Mouse (Mus musculus): ENCODE results near the gene Kxd1. TPM values are rescaled to one million over a fixed set of nuclear protein-coding genes. Genes with fewer than 3 reads are reported as not detected.
"Not testable (repeated sequence)": the region's sequence is repeated elsewhere in the genome, so short reads cannot be mapped to it uniquely, and the experiment has no call there.

Gene Kxd1
- polyA plus RNA-seq, 1 experiment from 2014 or later = 47.1 TPM

- 0 out of 2 replicates have a peak overlapping the region, but pooled peaks have one; percentile 8 for H3K27ac ChIP-seq (replicated peaks)
- peaks cover 3% of the 10 kb centered on the region for H3K36me3 ChIP-seq (ENCODE audit: control insufficient read depth, insufficient read depth, low read length)
- no peak for TF ChIP-seq EP300 (optimal IDR thresholded peaks at IDR 0.05)
- TF ChIP-seq CTCF (IDR thresholded peaks at IDR 0.05; ENCODE audit: low read depth) = no peak
- no peaks in the 10 kb centered on the region for H3K27me3 ChIP-seq (ENCODE audit: control insufficient read depth, insufficient read depth, low read length)
- ATAC-seq (ENCODE audit: low FRiP score, low TSS enrichment) = no peak
- no peak overlapping the region for H3K4me3 ChIP-seq (ENCODE audit: low read depth, low read length)
- H3K9ac ChIP-seq (ENCODE audit: low read length) = no peak overlapping the region
- no peaks in the 10 kb centered on the region for H3K9me3 ChIP-seq (ENCODE audit: control insufficient read depth, low read length)
- DNase-seq (ENCODE audit: low spot score) = no peak
- no peaks in the 10 kb centered on the region for H3K4me1 ChIP-seq (replicated peaks; ENCODE audit: control insufficient read depth, insufficient read depth)
- WGBS = 46% methylated on average over 2 of the region's 2 CpGs
- H3K4me2 ChIP-seq (replicated peaks; ENCODE audit: low read depth) = no peak overlapping the region
These were observed 8.2 kb downstream of the Kxd1 start for GRCm38 (mm10) chr8:70519606-70520005.

GRCm38 (mm10) chr8:70519043-70519442 is 8.7 kb downstream of the Kxd1 start:
- Histone ChIP-seq H3K4me1 (replicated peaks; ENCODE audit: control insufficient read depth, insufficient read depth) (no peaks in the 10 kb centered on the region), H3K9me3 (ENCODE audit: control insufficient read depth, low read length) (no peaks in the 10 kb centered on the region), H3K4me2 (replicated peaks; ENCODE audit: low read depth) (no peak overlapping the region), H3K27me3 (ENCODE audit: control insufficient read depth, insufficient read depth, low read length) (no peaks in the 10 kb centered on the region), H3K27ac (replicated peaks) (0 out of 2 replicates have a peak overlapping the region, but pooled peaks have one; percentile 8), H3K36me3 (ENCODE audit: control insufficient read depth, insufficient read depth, low read length) (peaks cover 3% of the 10 kb centered on the region), H3K9ac (ENCODE audit: low read length) (no peak overlapping the region), H3K4me3 (ENCODE audit: low read depth, low read length) (no peak overlapping the region)
- DNase-seq (ENCODE audit: low spot score) = no peak
- TF ChIP-seq CTCF (IDR thresholded peaks at IDR 0.05; ENCODE audit: low read depth) = no peak
- no peak for TF ChIP-seq EP300 (optimal IDR thresholded peaks at IDR 0.05)
- ATAC-seq (ENCODE audit: low FRiP score, low TSS enrichment) = peak; percentile 33; the same call in 1 of the 2 replicates
- 73% methylated on average over 6 of the region's 6 CpGs for WGBS

- H3K27me3 ChIP-seq (ENCODE audit: control insufficient read depth, insufficient read depth, low read length) = no peaks in the 10 kb centered on the region
- no peak for DNase-seq (ENCODE audit: low spot score)
- H3K27ac ChIP-seq (replicated peaks) = no peak overlapping the region
- H3K4me2 ChIP-seq (replicated peaks; ENCODE audit: low read depth) = no peak overlapping the region
- H3K36me3 ChIP-seq (ENCODE audit: control insufficient read depth, insufficient read depth, low read length) = peaks cover 5% of the 10 kb centered on the region
- 84% methylated on average over 10 of the region's 10 CpGs for WGBS
- no peak for TF ChIP-seq EP300 (optimal IDR thresholded peaks at IDR 0.05)
- TF ChIP-seq CTCF (IDR thresholded peaks at IDR 0.05; ENCODE audit: low read depth) = no peak
- no peaks in the 10 kb centered on the region for H3K4me1 ChIP-seq (replicated peaks; ENCODE audit: control insufficient read depth, insufficient read depth)
- no peak overlapping the region for H3K9ac ChIP-seq (ENCODE audit: low read length)
- no peak overlapping the region for H3K4me3 ChIP-seq (ENCODE audit: low read depth, low read length)
- no peak for ATAC-seq (ENCODE audit: low FRiP score, low TSS enrichment)
- H3K9me3 ChIP-seq (ENCODE audit: control insufficient read depth, low read length) = no peaks in the 10 kb centered on the region
These were observed 9.7 kb downstream of the Kxd1 start for GRCm38 (mm10) chr8:70517940-70518643.

- TF ChIP-seq CTCF (IDR thresholded peaks at IDR 0.05; ENCODE audit: low read depth) (no peak), EP300 (optimal IDR thresholded peaks at IDR 0.05) (no peak)
- Histone ChIP-seq H3K4me3 (ENCODE audit: low read depth, low read length) (no peak overlapping the region), H3K27ac (replicated peaks) (no peak overlapping the region; the same call in 1 of the 2 replicates), H3K36me3 (ENCODE audit: control insufficient read depth, insufficient read depth, low read length) (peaks cover 12% of the 10 kb centered on the region), H3K9me3 (ENCODE audit: control insufficient read depth, low read length) (no peaks in the 10 kb centered on the region), H3K27me3 (ENCODE audit: control insufficient read depth, insufficient read depth, low read length) (no peaks in the 10 kb centered on the region), H3K9ac (ENCODE audit: low read length) (no peak overlapping the region), H3K4me2 (replicated peaks; ENCODE audit: low read depth) (no peak overlapping the region), H3K4me1 (replicated peaks; ENCODE audit: control insufficient read depth, insufficient read depth) (no peaks in the 10 kb centered on the region; the same call in 1 of the 2 replicates)
- DNase-seq (ENCODE audit: low spot score) (no peak), ATAC-seq (ENCODE audit: low FRiP score, low TSS enrichment) (no peak)
- WGBS = 47% methylated on average over 2 of the region's 2 CpGs
These were observed 14.3 kb downstream of the Kxd1 start for GRCm38 (mm10) chr8:70513441-70513840.

GRCm38 (mm10) chr8:70512253-70512903 is 15.4 kb downstream of the Kxd1 start:
- Histone ChIP-seq H3K36me3 (ENCODE audit: control insufficient read depth, insufficient read depth, low read length) (peaks cover 18% of the 10 kb centered on the region), H3K4me2 (replicated peaks; ENCODE audit: low read depth) (no peak overlapping the region), H3K4me1 (replicated peaks; ENCODE audit: control insufficient read depth, insufficient read depth) (no peaks in the 10 kb centered on the region; the same call in 1 of the 2 replicates), H3K27ac (replicated peaks) (no peak overlapping the region), H3K4me3 (ENCODE audit: low read depth, low read length) (no peak overlapping the region), H3K27me3 (ENCODE audit: control insufficient read depth, insufficient read depth, low read length) (no peaks in the 10 kb centered on the region), H3K9me3 (ENCODE audit: control insufficient read depth, low read length) (no peaks in the 10 kb centered on the region), H3K9ac (ENCODE audit: low read length) (no peak overlapping the region)
- no peak for TF ChIP-seq EP300 (optimal IDR thresholded peaks at IDR 0.05)
- no peak for TF ChIP-seq CTCF (IDR thresholded peaks at IDR 0.05; ENCODE audit: low read depth)
- no peak for DNase-seq (ENCODE audit: low spot score)
- 91% methylated on average over 11 of the region's 11 CpGs for WGBS
- no peak for ATAC-seq (ENCODE audit: low FRiP score, low TSS enrichment)

GRCm38 (mm10) chr8:70511770-70512169 is 16.0 kb downstream of the Kxd1 start:
- Histone ChIP-seq H3K9ac (ENCODE audit: low read length) (no peak overlapping the region), H3K36me3 (ENCODE audit: control insufficient read depth, insufficient read depth, low read length) (peaks cover 21% of the 10 kb centered on the region), H3K4me2 (replicated peaks; ENCODE audit: low read depth) (no peak overlapping the region), H3K4me3 (ENCODE audit: low read depth, low read length) (no peak overlapping the region), H3K27me3 (ENCODE audit: control insufficient read depth, insufficient read depth, low read length) (no peaks in the 10 kb centered on the region), H3K9me3 (ENCODE audit: control insufficient read depth, low read length) (no peaks in the 10 kb centered on the region), H3K4me1 (replicated peaks; ENCODE audit: control insufficient read depth, insufficient read depth) (no peaks in the 10 kb centered on the region; the same call in 1 of the 2 replicates), H3K27ac (replicated peaks) (no peak overlapping the region)
- 93% methylated on average over 2 of the region's 2 CpGs for WGBS
- DNase-seq (ENCODE audit: low spot score) = no peak
- ATAC-seq (ENCODE audit: low FRiP score, low TSS enrichment) = no peak
- TF ChIP-seq CTCF (IDR thresholded peaks at IDR 0.05; ENCODE audit: low read depth) (no peak), EP300 (optimal IDR thresholded peaks at IDR 0.05) (no peak)

- not testable (repeated sequence) for ATAC-seq (ENCODE audit: low FRiP score, low TSS enrichment); H3K9ac ChIP-seq (ENCODE audit: low read length); DNase-seq (ENCODE audit: low spot score); H3K9me3 ChIP-seq (ENCODE audit: control insufficient read depth, low read length); H3K4me1 ChIP-seq (replicated peaks; ENCODE audit: control insufficient read depth, insufficient read depth); H3K27ac ChIP-seq (replicated peaks); H3K27me3 ChIP-seq (ENCODE audit: control insufficient read depth, insufficient read depth, low read length)
- Histone ChIP-seq H3K4me2 (replicated peaks; ENCODE audit: low read depth) (peak overlapping the region; percentile 95), H3K36me3 (ENCODE audit: control insufficient read depth, insufficient read depth, low read length) (peaks cover 19% of the 10 kb centered on the region; the same call in 1 of the 2 replicates), H3K4me3 (ENCODE audit: low read depth, low read length) (peak overlapping the region; percentile 93)
- WGBS = 84% methylated on average over 6 of the region's 6 CpGs
These were observed 16.6 kb downstream of the Kxd1 start for GRCm38 (mm10) chr8:70511174-70511573.
